Mouse (Mus musculus): Measurements from ENCODE around the gene Slc6a8.

Slc6a8 gene

DNA sequence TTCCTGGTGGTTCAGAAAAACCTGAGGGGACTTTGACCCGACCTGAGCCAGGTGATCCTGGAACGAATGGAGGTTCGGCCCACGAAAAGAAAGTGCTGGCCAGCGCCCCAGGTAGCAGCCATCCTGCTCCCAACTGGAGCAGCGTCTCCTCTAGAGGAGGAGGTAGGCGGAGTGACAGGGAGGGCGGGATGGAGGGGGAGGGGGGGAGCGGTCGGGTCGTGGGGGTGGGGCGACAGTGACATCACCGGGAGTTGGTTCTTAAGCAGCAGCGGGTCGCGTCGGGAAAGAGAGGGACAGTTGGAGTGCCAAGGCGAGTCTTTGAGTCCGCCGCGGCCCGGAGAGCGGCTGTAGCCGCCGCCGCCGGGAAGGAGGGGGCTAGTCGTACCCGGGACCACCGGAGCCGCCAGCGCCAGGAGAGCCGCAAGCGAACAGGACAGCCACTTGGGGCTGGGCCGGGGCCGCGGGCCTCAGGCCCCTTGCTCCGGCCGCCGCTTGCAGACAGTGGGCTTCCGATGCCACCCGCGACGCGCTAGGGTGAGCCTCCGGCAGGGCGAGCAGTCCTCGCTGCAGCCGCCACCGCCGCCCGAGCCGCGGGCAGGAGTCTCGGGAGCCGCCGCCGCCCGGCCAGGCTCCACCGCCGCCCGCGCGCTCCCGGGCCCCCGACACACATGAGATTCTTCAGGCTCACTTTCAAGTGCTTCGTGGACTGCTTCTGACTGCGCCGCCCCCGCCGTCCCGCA, at the start of gene Slc6a8:
Gene Slc6a8, plus strand, starts transcription at position 272 of the 740 bp plus-strand sequence.
- no peak for DNase-seq (ENCODE audit: low spot score)

DNA sequence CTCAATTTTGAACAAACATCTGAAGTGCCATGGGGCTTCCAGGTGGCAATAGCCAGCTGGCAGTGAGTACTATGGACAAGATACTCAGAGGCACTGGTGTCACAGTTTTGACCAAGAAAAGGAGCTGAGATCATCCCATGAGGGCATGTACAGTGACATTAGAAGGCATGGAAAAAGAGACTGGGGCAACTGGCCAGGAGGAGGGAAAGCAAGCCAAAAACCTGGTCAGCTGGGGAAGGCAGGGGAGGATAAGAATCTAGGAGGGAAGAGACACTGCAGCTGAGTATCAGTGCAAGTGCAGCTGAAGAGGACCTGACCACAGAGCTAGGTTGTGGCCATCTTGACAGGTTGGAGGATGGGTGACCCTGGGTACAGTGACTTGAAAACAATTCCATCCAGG, 46.0 kb upstream of the Slc6a8 start:
- no peak for DNase-seq (ENCODE audit: low spot score)

DNA sequence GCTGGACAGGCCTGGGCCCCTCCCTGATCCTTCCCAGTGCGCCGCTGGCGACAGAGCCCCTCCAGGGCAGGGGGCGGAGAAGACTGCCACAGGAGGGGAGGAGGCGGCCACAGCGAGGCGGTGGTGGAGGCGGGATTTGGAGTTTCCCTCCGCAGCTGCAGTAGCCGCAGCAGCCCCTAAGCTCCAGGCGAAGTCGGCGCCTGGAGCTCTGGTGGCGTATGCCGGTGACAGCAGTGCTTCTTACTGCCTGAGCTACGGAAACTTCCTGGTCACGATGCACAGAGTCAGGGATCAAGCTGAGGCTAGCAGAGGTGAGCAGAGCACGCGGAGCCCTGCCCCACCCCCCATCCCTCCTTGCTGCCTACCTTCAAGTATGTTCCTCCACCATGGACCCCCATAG, 37.5 kb upstream of the Slc6a8 start:
- no peak for DNase-seq (ENCODE audit: low spot score)

DNA sequence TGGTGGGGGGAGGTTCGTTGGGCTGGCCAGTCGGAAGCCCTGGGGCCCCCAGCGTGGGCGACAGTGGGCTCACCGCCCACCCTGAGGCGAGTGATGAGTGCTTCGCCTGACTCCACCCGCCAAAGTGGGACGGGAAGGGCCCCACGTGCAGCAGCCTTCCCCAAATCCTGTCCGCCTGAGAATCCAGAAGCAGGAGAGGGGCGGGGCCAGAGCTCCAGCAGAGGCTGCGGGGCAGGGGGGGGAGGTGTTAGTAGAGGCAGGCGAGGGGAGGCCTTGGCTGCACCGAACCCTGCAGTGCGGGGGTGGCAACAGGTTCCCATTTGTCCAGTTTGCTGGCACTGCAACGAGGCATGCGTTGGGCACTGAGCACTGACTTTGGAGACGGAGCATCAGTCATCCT, 35.5 kb upstream of the Slc6a8 start:
- no peak for DNase-seq (ENCODE audit: low spot score)

DNA sequence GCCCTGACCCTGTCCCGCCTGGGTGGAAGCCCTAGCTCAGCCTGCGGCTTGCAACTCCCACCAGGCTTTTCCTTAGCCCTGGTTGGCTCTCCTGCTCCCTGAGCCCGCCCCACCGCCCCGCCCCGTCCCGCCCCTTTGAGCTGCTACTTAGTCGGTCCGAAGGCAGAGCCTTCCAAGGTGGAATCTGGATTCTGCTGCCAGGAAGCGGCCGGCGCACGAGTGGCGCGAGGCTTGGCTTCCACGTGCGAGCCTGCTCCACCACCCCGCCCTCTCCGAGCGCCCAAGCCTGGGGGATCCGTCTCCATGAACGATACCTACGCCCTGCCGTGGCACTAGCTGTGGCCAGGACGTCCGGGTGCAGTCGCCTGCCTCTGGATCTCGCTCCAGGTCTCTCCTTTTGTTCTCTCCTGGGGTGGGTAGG, 33.7 kb upstream of the Slc6a8 start, which contains the start of gene Dusp9:
Gene Dusp9, plus strand, starts transcription at position 165 of the 421 bp plus-strand sequence.
- no peak for DNase-seq (ENCODE audit: low spot score)

DNA sequence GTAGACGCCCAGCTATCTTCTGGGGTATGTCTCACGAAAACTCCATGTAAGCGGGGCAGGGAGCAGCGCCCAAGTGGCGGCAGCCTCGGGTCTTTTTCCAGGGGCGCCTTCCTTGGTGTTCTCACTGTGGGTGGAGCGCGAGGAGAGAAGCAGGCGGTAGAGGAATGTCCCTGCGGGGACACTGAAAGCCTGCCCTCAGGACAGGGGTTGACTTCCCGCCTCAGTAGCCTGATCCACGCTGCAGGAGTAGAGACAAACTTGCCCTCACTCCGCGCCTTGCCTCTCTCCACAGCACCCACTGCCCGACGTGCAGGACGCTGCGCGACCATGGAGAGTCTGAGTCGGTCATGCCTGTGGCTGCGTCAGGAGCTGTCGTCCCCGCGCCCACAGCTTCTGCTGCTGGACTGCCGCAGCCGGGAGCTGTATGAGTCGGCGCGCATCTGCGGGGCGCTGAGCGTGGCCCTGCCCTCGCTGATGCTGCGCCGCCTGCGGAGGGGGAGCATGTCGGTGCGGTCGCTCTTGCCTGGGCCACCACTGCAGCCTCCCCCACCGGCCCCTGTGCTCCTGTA, 33.0 kb upstream of the Slc6a8 start:
- DNase-seq (ENCODE audit: low spot score), result no peak

DNA sequence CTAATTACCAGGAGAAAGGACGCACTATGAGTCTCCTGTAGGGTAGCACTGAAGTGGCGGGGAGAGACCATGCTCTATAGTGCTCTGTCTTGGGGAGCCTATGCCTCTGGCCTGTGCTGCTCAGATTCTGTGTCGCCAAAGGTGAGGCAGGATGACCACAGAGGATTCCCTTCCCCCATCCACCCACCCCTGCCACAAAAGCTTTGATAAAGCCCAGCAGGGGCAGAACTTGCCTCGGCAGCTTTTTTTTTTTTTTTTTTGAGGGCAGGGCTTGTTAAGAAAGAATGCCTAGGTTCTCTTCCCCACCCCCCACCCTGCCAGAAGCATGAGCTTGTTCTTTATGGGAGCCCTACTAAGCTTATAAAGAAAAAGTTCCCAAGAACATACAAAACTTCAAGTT, 27.8 kb upstream of the Slc6a8 start:
- no peak for DNase-seq (ENCODE audit: low spot score)

DNA sequence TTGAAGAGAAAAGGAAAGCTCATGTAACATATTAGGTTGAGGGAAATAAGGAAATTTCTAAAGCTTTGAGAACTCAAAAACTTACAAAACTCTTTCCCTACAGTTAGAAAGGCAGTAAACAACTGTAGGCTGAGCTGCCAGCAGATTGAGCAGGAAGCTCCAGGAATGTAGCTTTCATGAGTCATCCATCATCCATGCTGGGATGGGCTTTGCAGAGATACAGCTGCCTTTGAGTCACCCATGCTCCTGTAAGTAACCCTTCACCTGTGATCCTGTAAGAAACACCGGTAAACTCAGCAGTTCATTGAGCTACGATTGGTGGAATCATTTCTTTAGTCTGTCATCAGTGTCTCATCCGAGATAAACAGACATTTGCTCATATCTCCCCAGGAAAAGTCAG, 22.1 kb upstream of the Slc6a8 start:
- DNase-seq (ENCODE audit: low spot score), result no peak

DNA sequence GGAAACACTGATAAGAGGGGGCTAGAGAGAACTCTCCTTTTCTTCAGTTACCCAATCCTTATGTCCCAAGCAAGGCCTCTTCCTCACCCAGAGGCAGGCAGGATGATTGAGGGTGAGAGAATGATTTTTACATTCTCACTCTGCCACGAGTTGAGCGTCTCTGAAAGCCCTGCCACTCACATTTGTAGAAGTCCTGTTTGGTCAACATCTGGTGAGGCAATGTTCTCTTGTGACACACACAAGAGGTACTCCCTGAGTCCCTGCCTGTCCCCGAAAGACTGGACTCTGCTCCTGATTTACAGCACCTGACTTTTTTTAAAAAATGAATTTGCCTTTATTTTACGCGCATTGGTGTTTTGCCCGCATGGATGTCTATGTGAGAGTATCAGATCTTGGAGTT, 19.6 kb upstream of the Slc6a8 start:
- DNase-seq (ENCODE audit: low spot score), result no peak

DNA sequence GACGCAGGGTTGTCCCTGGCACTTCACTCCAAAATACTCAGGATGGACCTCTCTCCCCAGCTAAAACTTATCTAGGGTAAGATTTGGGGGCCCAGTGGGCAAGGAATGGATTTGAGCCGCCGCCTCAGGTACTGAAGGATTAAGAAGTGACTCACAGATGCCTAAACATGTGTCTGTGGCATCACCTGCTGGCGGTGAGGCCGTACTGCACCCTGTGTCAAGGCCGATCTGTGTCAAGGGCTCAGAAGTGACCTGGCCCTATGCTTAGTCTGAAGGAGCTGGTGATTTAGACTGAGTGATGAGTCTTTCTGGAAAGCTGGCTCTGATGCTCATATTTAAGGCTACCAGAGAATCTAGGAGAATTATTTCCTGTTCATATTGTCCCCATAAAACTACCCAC, 18.8 kb upstream of the Slc6a8 start:
- DNase-seq (ENCODE audit: low spot score), result no peak

DNA sequence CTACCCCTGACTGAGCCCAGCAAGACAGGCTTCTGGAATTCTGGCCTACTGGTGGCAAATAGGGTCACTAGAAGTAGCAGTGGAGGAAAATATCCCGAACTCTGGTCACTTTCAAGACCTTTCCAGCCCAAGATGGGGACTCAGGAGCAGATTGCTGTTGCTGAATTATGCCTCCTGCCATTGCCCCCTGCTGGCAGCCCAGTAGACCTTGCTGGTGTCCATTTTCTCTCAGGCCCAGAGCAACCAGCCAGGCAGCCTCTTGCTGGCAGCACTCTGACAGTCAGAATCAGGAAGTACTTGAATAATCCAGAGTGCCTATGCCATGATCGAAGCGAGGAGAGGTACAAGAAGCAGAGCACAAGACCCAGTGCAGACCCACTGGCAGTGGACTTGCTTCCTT, 17.4 kb upstream of the Slc6a8 start:
- DNase-seq (ENCODE audit: low spot score), result no peak

DNA sequence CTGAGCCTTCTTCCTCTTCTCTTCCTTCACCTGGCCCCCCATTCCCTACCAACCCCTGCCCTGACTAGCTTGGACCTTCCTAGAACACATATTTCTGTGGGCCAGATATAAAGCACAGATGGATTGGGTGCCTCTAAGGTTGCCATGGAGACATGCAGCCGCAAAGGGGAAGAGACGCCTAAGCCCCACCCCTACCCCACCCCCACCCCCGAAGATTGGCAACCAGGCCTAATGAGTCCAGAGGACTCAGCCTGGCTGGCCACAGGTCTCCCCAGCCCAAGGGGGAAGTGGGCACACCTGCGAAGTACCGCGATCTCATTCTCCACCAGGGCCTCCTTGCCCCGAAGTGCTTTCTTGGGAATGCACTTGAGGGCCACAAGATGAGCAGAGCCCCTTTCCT, 14.6 kb upstream of the Slc6a8 start:
- no peak for DNase-seq (ENCODE audit: low spot score)

DNA sequence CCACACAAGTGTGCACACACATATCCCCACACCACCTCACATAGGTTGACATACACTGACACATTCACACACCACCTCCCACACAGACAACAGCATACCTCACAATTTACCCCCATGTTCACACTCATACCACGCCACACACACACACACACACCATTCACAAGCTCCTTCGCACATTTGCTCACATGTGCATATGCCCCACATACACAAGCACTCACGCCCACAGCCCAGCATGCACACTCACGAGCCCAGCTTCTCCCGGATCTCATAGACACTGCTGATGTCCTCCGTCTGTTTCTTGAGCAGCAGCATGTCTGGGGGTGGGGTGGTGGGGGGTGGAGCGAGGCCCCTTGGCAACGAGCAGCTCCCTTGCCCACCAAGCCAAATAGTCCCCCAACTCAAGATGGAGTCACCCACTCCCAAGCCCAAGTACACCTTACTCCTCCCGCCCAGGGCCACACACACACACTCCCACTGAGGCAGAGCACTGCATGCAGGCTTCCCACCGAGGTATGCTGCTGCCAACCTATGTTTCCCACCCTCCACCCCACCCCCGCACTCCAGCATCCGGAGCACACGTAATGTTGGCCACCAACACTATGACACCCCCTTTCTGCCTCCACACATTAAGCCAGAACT, 13.9 kb upstream of the Slc6a8 start:
- DNase-seq (ENCODE audit: low spot score), result no peak

DNA sequence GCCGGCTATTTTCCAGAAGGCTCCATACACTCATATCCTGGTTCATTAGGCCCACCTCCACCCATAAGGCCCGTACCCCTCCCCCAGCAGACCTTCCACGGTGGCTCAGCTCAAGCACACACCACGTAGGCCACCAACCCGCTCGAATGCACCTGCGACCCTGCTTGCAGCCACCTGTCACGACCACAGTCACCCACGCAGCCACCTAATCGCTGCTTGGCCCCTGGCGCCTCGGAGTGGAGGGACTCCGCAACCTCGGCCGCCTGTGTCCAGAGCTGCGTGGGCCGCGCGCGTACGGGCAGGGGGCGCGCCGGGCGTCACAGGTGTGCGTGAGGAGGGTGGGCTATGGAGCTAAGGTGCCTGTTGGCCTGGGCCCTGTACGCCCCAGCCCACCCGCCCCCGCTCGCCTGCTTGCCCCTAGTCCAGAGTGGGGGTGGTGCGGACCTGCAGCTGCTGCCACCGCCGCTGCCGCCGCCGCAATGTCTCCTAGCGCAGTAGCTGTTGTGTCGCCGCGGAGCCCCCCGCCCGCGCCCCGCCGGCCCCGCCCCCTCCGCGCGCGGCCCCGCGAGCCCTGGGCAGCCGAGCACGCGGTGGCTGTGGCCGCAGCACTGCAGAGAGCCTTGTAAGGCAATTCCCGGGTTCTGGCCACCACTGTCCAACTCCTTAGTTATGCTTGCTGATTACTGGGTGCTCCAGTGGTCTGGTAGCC, 13.2 kb upstream of the Slc6a8 start, which contains the start of gene Pnck:
Gene Pnck, minus strand, starts transcription at position 543 of the 709 bp plus-strand sequence.
- DNase-seq (ENCODE audit: low spot score), result no peak

DNA sequence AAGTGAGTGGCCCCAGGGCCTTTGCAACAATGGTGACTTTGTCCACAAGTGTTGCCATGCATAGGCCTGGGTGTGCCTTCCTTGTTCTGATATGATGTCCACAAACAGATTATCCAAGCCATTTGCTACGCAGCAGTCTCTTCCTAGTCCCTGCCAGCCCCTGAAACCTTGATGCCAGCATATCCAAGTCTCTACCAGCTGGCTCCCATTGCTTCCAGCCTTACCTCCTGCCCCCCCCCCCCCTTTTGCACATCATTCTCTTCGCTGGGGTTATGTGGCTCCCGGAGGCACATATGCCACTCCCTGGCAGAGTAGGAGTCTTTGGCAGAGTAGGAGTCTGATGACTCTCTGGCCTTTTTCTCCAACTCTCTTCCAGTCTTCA, 12.7 kb upstream of the Slc6a8 start:
- DNase-seq (ENCODE audit: low spot score), result no peak

DNA sequence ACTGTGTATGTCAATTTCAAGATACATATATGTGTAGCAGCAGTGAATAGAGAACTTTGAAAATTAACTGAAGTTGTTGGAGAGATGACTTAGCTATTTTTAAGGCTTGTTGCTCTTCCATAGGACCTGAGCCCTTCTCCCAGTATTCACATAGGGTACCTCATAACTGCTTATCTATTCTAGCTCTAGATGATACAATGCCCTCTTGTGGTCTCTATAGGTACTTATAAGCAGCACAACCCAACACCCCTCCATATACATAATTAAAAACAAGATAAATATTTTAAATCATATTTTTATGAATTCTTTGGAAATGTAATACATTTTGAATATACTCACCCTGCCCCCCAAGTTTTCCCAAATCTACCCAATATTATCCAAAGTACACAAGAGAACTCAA, 9.8 kb upstream of the Slc6a8 start:
- no peak for DNase-seq (ENCODE audit: low spot score)

DNA sequence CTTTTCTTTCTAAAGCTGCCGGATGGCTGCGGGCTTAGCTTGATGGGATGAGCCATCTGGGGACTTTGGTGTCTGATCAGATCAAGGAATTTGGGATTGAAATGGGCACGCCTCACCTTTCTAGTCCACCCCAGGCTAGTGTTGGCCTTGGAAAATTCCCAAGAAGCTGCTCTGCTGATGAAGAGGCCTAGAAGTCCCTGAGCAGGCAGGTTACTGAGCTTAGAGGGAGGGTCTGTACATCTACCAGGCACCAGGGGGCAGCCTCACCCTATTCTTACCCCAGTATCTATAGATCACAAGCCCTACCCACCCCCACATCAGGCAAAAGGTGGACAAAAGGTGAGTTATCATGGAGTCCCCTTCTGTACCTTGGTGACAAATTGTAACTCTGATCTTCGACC, 919 bp upstream of the Slc6a8 start:
- DNase-seq (ENCODE audit: low spot score), result no peak

DNA sequence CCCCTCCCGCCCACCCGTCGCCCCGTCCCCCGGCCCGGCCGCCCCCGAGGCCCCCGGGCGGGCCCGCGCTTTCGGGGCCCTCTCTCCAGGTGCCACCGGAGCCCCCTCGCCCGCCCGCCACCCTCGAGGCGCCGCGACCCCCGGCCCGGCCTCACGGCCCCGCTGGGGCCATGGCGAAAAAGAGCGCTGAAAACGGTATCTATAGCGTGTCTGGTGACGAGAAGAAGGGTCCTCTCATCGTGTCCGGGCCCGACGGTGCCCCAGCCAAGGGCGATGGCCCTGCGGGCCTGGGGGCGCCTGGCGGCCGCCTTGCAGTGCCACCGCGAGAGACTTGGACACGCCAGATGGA, 643 bp downstream of the Slc6a8 start:
- no peak for DNase-seq (ENCODE audit: low spot score)

DNA sequence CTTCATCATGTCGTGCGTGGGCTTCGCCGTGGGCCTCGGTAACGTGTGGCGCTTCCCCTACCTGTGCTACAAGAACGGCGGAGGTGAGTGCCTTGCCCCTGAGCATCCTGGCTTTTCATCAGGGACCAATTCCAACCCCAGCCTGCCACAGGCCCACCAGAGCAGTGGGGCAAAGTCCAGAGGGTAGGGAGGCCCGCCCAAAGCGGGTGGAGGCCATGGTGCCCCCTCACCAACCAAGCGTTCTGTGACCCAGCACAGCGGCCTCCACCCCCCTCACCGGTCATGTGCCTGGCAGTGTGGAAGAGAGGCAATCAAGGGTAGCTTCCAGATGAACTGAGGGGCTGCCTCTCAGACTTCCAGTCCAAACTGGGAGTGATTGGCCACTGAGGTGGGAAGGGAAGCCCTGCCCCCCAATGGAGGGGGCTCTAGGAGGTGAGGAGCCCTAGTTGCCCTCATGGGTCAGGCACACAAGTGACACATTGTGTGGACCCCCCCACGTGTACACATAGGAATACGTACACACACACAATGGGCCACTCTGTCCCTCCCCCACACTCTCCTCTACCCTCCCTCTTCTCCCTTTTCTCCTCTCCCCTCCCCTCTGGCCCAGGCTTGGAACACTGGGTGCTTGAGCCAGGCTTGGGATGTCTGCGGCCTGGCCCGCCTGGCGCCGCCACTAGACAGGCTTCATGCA, 1.2 kb downstream of the Slc6a8 start:
- DNase-seq (ENCODE audit: low spot score), result no peak

DNA sequence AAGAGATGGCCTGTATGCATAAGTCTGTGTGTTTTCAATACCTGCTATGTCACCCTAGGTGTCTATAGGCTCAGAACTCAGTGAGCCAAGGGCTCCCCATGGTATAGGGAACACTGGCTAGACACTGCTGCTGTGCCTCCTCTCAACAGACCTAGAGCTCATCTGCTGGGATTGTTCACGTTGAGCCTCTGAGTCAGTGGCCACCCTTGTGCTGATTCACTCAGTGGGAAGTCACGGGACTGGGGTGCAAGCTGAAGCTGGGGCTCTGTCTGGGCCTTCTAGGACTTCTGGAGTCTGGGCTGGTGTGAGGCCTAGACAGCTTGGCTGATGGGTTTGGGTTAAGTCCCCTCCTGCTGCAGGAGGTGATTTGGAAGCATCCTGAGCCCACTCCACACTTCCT, 2.3 kb downstream of the Slc6a8 start:
- no peak for DNase-seq (ENCODE audit: low spot score)

DNA sequence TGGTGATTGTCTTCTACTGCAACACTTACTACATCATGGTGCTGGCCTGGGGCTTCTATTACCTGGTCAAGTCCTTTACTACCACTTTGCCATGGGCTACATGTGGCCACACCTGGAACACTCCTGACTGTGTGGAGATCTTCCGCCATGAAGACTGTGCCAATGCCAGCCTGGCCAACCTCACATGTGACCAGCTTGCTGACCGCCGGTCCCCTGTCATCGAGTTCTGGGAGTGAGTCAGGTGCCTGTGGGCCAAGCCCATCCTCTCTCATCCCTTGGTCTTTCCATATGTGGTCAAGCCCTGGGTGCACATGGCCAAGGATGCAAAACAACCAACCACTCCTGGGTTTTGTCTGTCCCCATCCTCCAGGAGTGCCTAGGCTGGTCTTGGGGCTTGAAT, 3.7 kb downstream of the Slc6a8 start:
- no peak for DNase-seq (ENCODE audit: low spot score)

DNA sequence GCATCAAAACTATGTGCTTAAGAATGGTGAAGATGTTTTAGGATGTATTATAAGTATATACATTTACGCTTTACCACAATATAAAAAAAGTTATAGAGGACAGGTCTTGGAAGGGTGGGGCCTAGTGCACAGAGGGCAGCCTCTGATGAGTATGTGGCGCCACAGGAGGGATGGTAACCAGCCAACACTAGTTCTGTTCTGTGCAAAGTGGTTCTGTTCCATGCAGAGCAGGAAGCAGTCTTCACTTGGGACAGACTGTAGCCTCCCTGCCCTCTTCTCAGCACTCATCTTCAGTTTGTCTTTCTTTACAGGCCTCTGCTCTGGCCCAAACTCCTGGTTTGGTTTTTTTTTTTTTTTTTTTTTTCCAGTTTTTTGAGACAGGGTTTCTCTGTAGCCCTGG, 11.2 kb downstream of the Slc6a8 start:
- DNase-seq (ENCODE audit: low spot score), result no peak

All from layer of hippocampus, adult 9-10 months (tissue).